Mouse (Mus musculus): ENCODE data around the gene Mapre3. TPM values are rescaled to one million over a fixed set of nuclear protein-coding genes. Genes with fewer than 3 reads are reported as not detected.

Mapre3 gene
- total RNA-seq, 2 experiments from 2014 or later: 230 to 250 TPM

- DNase-seq (ENCODE audit: extremely low spot score in 1 of 2, low spot score in 1 of 2): no peak
These were observed 100.4 kb downstream of the Mapre3 start for GRCm38 (mm10) chr5:30914849-30915248.

GRCm38 (mm10) chr5:30915456-30915855 is 101.0 kb downstream of the Mapre3 start:
- DNase-seq (ENCODE audit: extremely low spot score in 1 of 2, low spot score in 1 of 2): no peak

Other genes with a start within 250 kb of the Mapre3 start
- gene Kcnk3, start 226.5 kb upstream of the Mapre3 start, total RNA-seq (2021): 10 to 100 TPM in 1 of 2 experiments, 1 to 10 TPM in 1; 9.3 to 11.1 TPM
- 10 to 100 TPM; 34.7 to 35.3 TPM for gene Slc35f6, start 166.7 kb upstream of the Mapre3 start, total RNA-seq (2021)
- gene Cenpa, start 147.9 kb upstream of the Mapre3 start, total RNA-seq (2021): 1 to 10 TPM; 3.8 to 3.9 TPM
- 10 to 100 TPM; 40.5 to 46.6 TPM for gene Dpysl5, start 103.1 kb upstream of the Mapre3 start, total RNA-seq (2021)
- gene Tmem214, start 53.4 kb downstream of the Mapre3 start, total RNA-seq (2021): 10 to 100 TPM; 60.4 to 60.8 TPM
- gene Agbl5, start 74.1 kb downstream of the Mapre3 start, total RNA-seq (2021): 10 to 100 TPM; 13.0 to 14.5 TPM
- gene Ost4, start 93.1 kb downstream of the Mapre3 start, total RNA-seq (2021): 100 to 1,000 TPM in 1 of 2 experiments, 10 to 100 TPM in 1; 92.7 to 101 TPM
- 1 to 10 TPM; 2.5 to 3.4 TPM for gene Emilin1, start 98.8 kb downstream of the Mapre3 start, total RNA-seq (2021)
- 10 to 100 TPM; 12.3 to 15.5 TPM for gene Khk, start 106.8 kb downstream of the Mapre3 start, total RNA-seq (2021)
- 10 to 100 TPM; 14.5 to 16.7 TPM for gene Cgref1, start 130.9 kb downstream of the Mapre3 start, total RNA-seq (2021)
- gene Preb, start 145.7 kb downstream of the Mapre3 start, total RNA-seq (2021): 100 to 1,000 TPM; 126 to 131 TPM
- gene Tcf23, start 154.0 kb downstream of the Mapre3 start, total RNA-seq (2021): under 1 TPM; 0.09 to 0.12 TPM
- 10 to 100 TPM; 69.4 to 78.9 TPM for gene Atraid, start 233.7 kb downstream of the Mapre3 start, total RNA-seq (2021)
- 10 to 100 TPM; 14.2 to 15.3 TPM for gene Slc5a6, start 234.3 kb downstream of the Mapre3 start, total RNA-seq (2021)
- gene Cad, start 240.1 kb downstream of the Mapre3 start, total RNA-seq (2021): 10 to 100 TPM; 16.9 to 18.0 TPM

Measured in layer of hippocampus, postnatal 25 days (tissue).